Mouse (Mus musculus): ENCODE measurements around the gene Atf7ip.

DNA sequence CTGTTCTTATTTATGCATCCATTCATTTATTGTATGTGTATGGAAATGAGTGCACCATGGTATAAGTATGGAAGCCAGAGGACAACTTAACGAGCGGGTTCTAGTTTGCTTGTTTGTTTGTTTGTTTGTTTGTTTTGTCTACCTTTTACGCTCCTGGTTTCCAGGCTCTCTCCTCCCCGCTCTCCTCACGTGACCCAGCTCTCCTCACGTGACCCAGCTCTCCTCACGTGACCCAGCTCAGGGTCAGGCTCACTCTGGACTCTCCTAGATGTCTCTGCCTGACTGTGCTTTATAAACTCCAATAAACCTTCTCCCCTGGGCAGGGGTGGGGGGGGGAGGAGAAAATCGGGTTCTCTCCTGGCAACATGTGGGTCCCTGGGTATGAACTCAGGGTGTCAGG, 144.7 kb downstream of the Atf7ip start:
- TF ChIP-seq CTCF (IDR thresholded peaks at IDR 0.05; ENCODE audit: low read depth, low read length) (no peak), POLR2A (IDR thresholded peaks at IDR 0.05; ENCODE audit: borderline replicate concordance, low read depth, low read length) (no peak)

All from bone marrow macrophage, adult 2 months (primary cell).